Mouse (Mus musculus) midbrain, embryonic 11.5 days (tissue): Measurements from ENCODE around the gene Prm1. TPM values are rescaled to one million over a fixed set of nuclear protein-coding genes. Genes with fewer than 3 reads are reported as not detected.
A peak's percentile ranks its signal among the peaks of the same experiment; 100 is the strongest.
"Not testable (repeated sequence)": the region's sequence is repeated elsewhere in the genome, so short reads cannot be mapped to it uniquely, and the experiment has no call there.

Experiments
- ATAC-seq: fragments of 200-750 bp; cut with Nextera tagmentation; 2 replicates; pipeline ENCODE4 v1.8.0; 2017; ENCODE audit warnings: moderate TSS enrichment, moderate library complexity; ENCODE audit not compliant: low FRiP score
- DNase-seq: peaks from one replicate; pipeline ENCODE4 v3.0.0; 2015; ENCODE audit warnings: low spot score; ENCODE audit errors: missing footprints
- H3K27ac ChIP-seq: fragments of 300-500 bp; sonication (generic); 2 replicates; pipeline ENCODE4 v1.5.1; 2014; ENCODE audit warnings: low read depth, low read length
- H3K27me3 ChIP-seq: fragments of 300-500 bp; sonication (generic); 2 replicates; pipeline ENCODE4 v1.6.1; 2014; ENCODE audit warnings: mild to moderate bottlenecking, low read length, moderate library complexity, mixed read lengths; ENCODE audit not compliant: control insufficient read depth, insufficient read depth
- H3K36me3 ChIP-seq: fragments of 300-500 bp; sonication (generic); 2 replicates; pipeline ENCODE4 v1.6.1; 2014; ENCODE audit warnings: mild to moderate bottlenecking, low read length, moderate library complexity, mixed read lengths; ENCODE audit not compliant: control insufficient read depth, insufficient read depth
- H3K4me1 ChIP-seq: fragments of 300-500 bp; sonication (generic); 2 replicates; pipeline ENCODE4 v1.6.1; 2014; ENCODE audit warnings: low read length; ENCODE audit not compliant: control insufficient read depth, insufficient read depth
- H3K4me2 ChIP-seq: fragments of 300-500 bp; sonication (generic); 2 replicates; pipeline ENCODE4 v1.6.1; 2014; ENCODE audit warnings: mild to moderate bottlenecking, moderate library complexity
- H3K4me3 ChIP-seq: fragments of 300-500 bp; sonication (generic); 2 replicates; pipeline ENCODE4 v1.5.1; 2014; ENCODE audit warnings: low read depth, low read length
- H3K9ac ChIP-seq: fragments of 300-500 bp; sonication (generic); 2 replicates; pipeline ENCODE4 v1.6.1; 2014; ENCODE audit warnings: low read length
- H3K9me3 ChIP-seq: fragments of 300-500 bp; sonication (generic); 2 replicates; pipeline ENCODE4 v1.6.1; 2016; ENCODE audit warnings: low read length; ENCODE audit not compliant: control insufficient read depth
- WGBS: fragments of 180-500 bp; shearing (Covaris S2); extraction: QIAGEN DNeasy Blood & Tissue Kit; methylation state at CpG from one replicate; pipeline ENCODE4 v1.1.7; 2014; 5-methylcytosine and 5-hydroxymethylcytosine counted together
- polyA plus RNA-seq: library from polyadenylated mRNA; unstranded; fragments of >200 nt; fragmentation: Nextera tagmentation; extraction: Ambion mirVana; gene quantifications from 2 replicates; pipeline ENCODE4 v1.2.1, GENCODE M21; 2014

The Prm1 gene
- polyA plus RNA-seq: not detected in 2 replicates

GRCm38 (mm10) chr16:10805789-10806527, at the start of gene Prm1:
Gene Prm1 (minus strand): TSS chr16:10805839.
- no peaks in the 10 kb centered on the region for H3K4me1 ChIP-seq
- no peaks in the 10 kb centered on the region for H3K27me3 ChIP-seq
- H3K36me3 ChIP-seq: no peaks in the 10 kb centered on the region
- no peak for DNase-seq
- no peaks in the 10 kb centered on the region for H3K9me3 ChIP-seq
- no peak within 1 kb of the TSS for H3K27ac ChIP-seq
- no peak for ATAC-seq
- WGBS: 79% methylated on average over 10 of the region's 10 CpGs
- H3K4me2 ChIP-seq: no peak within 1 kb of the TSS
- H3K9ac ChIP-seq: no peak within 1 kb of the TSS
- H3K4me3 ChIP-seq: no peak within 1 kb of the TSS

GRCm38 (mm10) chr16:10852216-10852615, 46.6 kb upstream of the Prm1 start:
- not testable (repeated sequence) for ATAC-seq, H3K9me3 ChIP-seq, H3K9ac ChIP-seq, H3K4me2 ChIP-seq, H3K36me3 ChIP-seq, H3K27me3 ChIP-seq, H3K4me3 ChIP-seq, H3K4me1 ChIP-seq, DNase-seq, H3K27ac ChIP-seq
- WGBS: 93% methylated on average over 10 of the region's 10 CpGs

- Histone ChIP-seq H3K9me3 (no peaks in the 10 kb centered on the region), H3K36me3 (no peaks in the 10 kb centered on the region), H3K4me3 (no peak overlapping the region), H3K27me3 (no peaks in the 10 kb centered on the region), H3K4me1 (no peaks in the 10 kb centered on the region), H3K4me2 (no peak overlapping the region), H3K27ac (no peak overlapping the region), H3K9ac (no peak overlapping the region)
- ATAC-seq: no peak
- DNase-seq: no peak
- WGBS: 44% methylated on average over 4 of the region's 4 CpGs
Observed at GRCm38 (mm10) chr16:10850905-10851304, 45.3 kb upstream of the Prm1 start.

GRCm38 (mm10) chr16:10849965-10850861, 44.6 kb upstream of the Prm1 start:
- WGBS: 75% methylated on average over 12 of the region's 12 CpGs
- no peak for DNase-seq
- no peaks in the 10 kb centered on the region for H3K27me3 ChIP-seq
- no peak overlapping the region for H3K27ac ChIP-seq
- no peak for ATAC-seq
- no peak overlapping the region for H3K9ac ChIP-seq
- no peaks in the 10 kb centered on the region for H3K9me3 ChIP-seq
- no peak overlapping the region for H3K4me3 ChIP-seq
- H3K4me2 ChIP-seq: no peak overlapping the region
- no peaks in the 10 kb centered on the region for H3K4me1 ChIP-seq
- no peaks in the 10 kb centered on the region for H3K36me3 ChIP-seq

- peak; percentile 46; the same call in 1 of the 2 replicates for ATAC-seq
- Histone ChIP-seq H3K27me3 (no peaks in the 10 kb centered on the region), H3K4me1 (peaks cover 7% of the 10 kb centered on the region), H3K4me3 (no peak overlapping the region), H3K9me3 (no peaks in the 10 kb centered on the region), H3K9ac (no peak overlapping the region), H3K4me2 (no peak overlapping the region), H3K36me3 (no peaks in the 10 kb centered on the region), H3K27ac (no peak overlapping the region)
- no peak for DNase-seq
- WGBS: 58% methylated on average over 4 of the region's 4 CpGs
Observed at GRCm38 (mm10) chr16:10846503-10846902, 40.9 kb upstream of the Prm1 start.

- Histone ChIP-seq H3K4me1 (peaks cover 7% of the 10 kb centered on the region), H3K27me3 (no peaks in the 10 kb centered on the region), H3K9me3 (no peaks in the 10 kb centered on the region), H3K9ac (no peak overlapping the region), H3K27ac (no peak overlapping the region), H3K4me2 (no peak overlapping the region), H3K36me3 (no peaks in the 10 kb centered on the region), H3K4me3 (no peak overlapping the region)
- ATAC-seq: no peak
- 74% methylated on average over 6 of the region's 6 CpGs for WGBS
- DNase-seq: no peak
Observed at GRCm38 (mm10) chr16:10845952-10846351, 40.3 kb upstream of the Prm1 start.

- H3K27ac ChIP-seq: no peak overlapping the region
- H3K27me3 ChIP-seq: no peaks in the 10 kb centered on the region
- DNase-seq: no peak
- no peaks in the 10 kb centered on the region for H3K36me3 ChIP-seq
- 78% methylated on average over 6 of the region's 6 CpGs for WGBS
- H3K4me2 ChIP-seq: no peak overlapping the region
- H3K9ac ChIP-seq: no peak overlapping the region
- no peak overlapping the region for H3K4me3 ChIP-seq
- ATAC-seq: no peak
- peaks cover 7% of the 10 kb centered on the region for H3K4me1 ChIP-seq
- H3K9me3 ChIP-seq: no peaks in the 10 kb centered on the region
Observed at GRCm38 (mm10) chr16:10844319-10844670, 38.7 kb upstream of the Prm1 start.

GRCm38 (mm10) chr16:10843486-10844318, 38.1 kb upstream of the Prm1 start:
- WGBS: 27% methylated on average over 18 of the region's 18 CpGs
- ATAC-seq (no peak), DNase-seq (peak; percentile 91)
- Histone ChIP-seq H3K27ac (no peak overlapping the region), H3K4me2 (peak overlapping the region; percentile 6; the same call in 1 of the 2 replicates), H3K9ac (no peak overlapping the region), H3K27me3 (no peaks in the 10 kb centered on the region), H3K36me3 (no peaks in the 10 kb centered on the region), H3K4me1 (peaks cover 7% of the 10 kb centered on the region), H3K4me3 (no peak overlapping the region), H3K9me3 (no peaks in the 10 kb centered on the region)
